In the genomic region with DNA sequence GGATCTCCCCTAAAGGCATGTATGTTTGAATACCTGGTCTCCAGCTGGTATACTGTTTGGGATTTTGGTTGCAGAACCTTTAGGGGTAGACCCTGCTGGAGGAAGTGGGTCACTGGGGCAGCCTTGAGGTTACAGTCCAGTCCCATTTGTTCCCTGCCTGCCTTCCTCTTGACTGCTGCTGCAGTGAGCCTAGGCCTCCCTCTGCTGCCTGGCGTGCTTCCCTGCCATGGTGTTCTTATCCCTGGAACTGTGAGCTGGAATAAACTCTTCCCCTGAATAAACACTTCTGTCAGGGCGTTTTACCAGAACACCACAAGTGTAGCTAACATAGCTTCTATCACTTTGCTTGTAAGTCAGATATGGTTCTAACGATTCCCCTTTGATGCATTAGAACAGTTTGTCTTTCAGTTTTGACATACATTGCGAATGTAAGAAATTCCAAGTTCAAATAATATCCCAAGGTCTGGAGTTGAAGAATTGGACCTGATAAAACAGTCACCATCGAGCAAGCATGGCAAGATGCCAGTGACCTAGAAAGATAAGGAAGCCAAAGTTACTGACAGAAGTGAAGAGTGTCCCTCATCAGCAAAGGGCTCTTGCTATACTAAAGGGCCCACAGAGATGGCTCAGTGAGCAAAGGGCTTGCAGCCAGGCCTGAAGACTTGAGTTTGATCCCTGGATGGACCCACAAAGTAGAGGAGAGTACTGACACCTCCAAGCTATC, we compare ENCODE assay signal across 17 mouse cellular contexts. TPM values are rescaled to one million over a fixed set of nuclear protein-coding genes. Genes with fewer than 3 reads are reported as not detected.
DNase-seq lines count a peak whose midpoint lies in the region; ATAC-seq lines count a peak whose summit lies in the region.
"Had no signal": no experiment of that assay in that cellular context is flagged by ENCODE, and none has a peak within 500 bp of the region (broad histone marks: within the 10 kb centered on the region; RNA-seq: fewer than 3 reads in every experiment).

No protein-coding gene starts in this region.

- 0 out of 2 replicates have a peak overlapping the region, but pooled peaks have one; percentile 4 for H3K27ac ChIP-seq in heart, embryonic 12.5 days (ENCODE audit: poor library complexity, severe bottlenecking)
- no peak overlapping the region for H3K27ac ChIP-seq in heart, embryonic 10.5 days
- H3K27ac ChIP-seq in heart, embryonic 16.5 days (ENCODE audit: low read length), result peak overlapping the region; percentile 59
- no peak overlapping the region for H3K27ac ChIP-seq in hindbrain, embryonic 10.5 days
- no peak overlapping the region for H3K27ac ChIP-seq in midbrain, embryonic 13.5 days
- H3K27ac ChIP-seq: embryonic facial prominence, embryonic 15.5 days; forebrain, embryonic 12.5 days; layer of hippocampus, adult 2 months; limb, embryonic 15.5 days; macrophage had no signal

- H3K4me1 ChIP-seq in heart, embryonic 12.5 days (replicated peaks), result peaks cover 20% of the 10 kb centered on the region
- peaks cover 26% of the 10 kb centered on the region for H3K4me1 ChIP-seq in heart, embryonic 10.5 days
- H3K4me1 ChIP-seq in heart, embryonic 16.5 days (ENCODE audit: control insufficient read depth, insufficient read depth, low read length), result peaks cover 11% of the 10 kb centered on the region; the same call in 1 of the 2 replicates
- no peaks in the 10 kb centered on the region; the same call in 1 of the 2 replicates for H3K4me1 ChIP-seq in hindbrain, embryonic 10.5 days (replicated peaks)
- H3K4me1 ChIP-seq in midbrain, embryonic 13.5 days (replicated peaks), result 0 out of 2 replicates have a peak, but pooled peaks cover 8% of the 10 kb centered on the region
- H3K4me1 ChIP-seq: embryonic facial prominence, embryonic 15.5 days; forebrain, embryonic 12.5 days; limb, embryonic 15.5 days had no signal

- H3K36me3 ChIP-seq in heart, embryonic 12.5 days, result peaks cover 6% of the 10 kb centered on the region; the same call in 1 of the 2 replicates
- peaks cover 13% of the 10 kb centered on the region for H3K36me3 ChIP-seq in heart, embryonic 10.5 days
- peaks cover 3% of the 10 kb centered on the region; the same call in 1 of the 2 replicates for H3K36me3 ChIP-seq in heart, embryonic 16.5 days (ENCODE audit: control insufficient read depth, insufficient read depth)
- H3K36me3 ChIP-seq in hindbrain, embryonic 10.5 days, result peaks cover 93% of the 10 kb centered on the region
- peaks cover 53% of the 10 kb centered on the region for H3K36me3 ChIP-seq in midbrain, embryonic 13.5 days

- H3K9ac ChIP-seq in heart, embryonic 12.5 days, result no peak overlapping the region
- H3K9ac ChIP-seq in heart, embryonic 16.5 days (ENCODE audit: low read length), result no peak overlapping the region
- no peak overlapping the region for H3K9ac ChIP-seq in midbrain, embryonic 13.5 days (replicated peaks)
- H3K9ac ChIP-seq: embryonic facial prominence, embryonic 15.5 days; forebrain, embryonic 12.5 days; limb, embryonic 15.5 days had no signal

- WGBS in heart, embryonic 12.5 days, result 36% methylated on average over 5 of the region's 5 CpGs
- WGBS in heart, embryonic 10.5 days, result 55% methylated on average over 5 of the region's 5 CpGs
- WGBS in heart, embryonic 16.5 days, result 35% methylated on average over 5 of the region's 5 CpGs
- WGBS in hindbrain, embryonic 10.5 days, result 87% methylated on average over 5 of the region's 5 CpGs
- 91% methylated on average over 5 of the region's 5 CpGs for WGBS in midbrain, embryonic 13.5 days

- ATAC-seq in heart, embryonic 12.5 days (ENCODE audit: insufficient number of reproducible peaks, low FRiP score), result no peak
- peak; percentile 55 for ATAC-seq in heart, embryonic 16.5 days (replicated peaks; ENCODE audit: extremely low read depth, insufficient read depth, low FRiP score)
- ATAC-seq in midbrain, embryonic 13.5 days, result no peak
- ATAC-seq: hindbrain, embryonic 16.5 days had no signal

- no peaks in the 10 kb centered on the region for H3K27me3 ChIP-seq in heart, embryonic 12.5 days (replicated peaks)
- no peaks in the 10 kb centered on the region for H3K27me3 ChIP-seq in heart, embryonic 10.5 days (ENCODE audit: insufficient read depth, poor library complexity, severe bottlenecking)
- no peaks in the 10 kb centered on the region for H3K27me3 ChIP-seq in heart, embryonic 16.5 days (ENCODE audit: control insufficient read depth, insufficient read depth, low read length)
- no peaks in the 10 kb centered on the region for H3K27me3 ChIP-seq in hindbrain, embryonic 10.5 days (ENCODE audit: insufficient read depth, poor library complexity, severe bottlenecking)
- no peaks in the 10 kb centered on the region for H3K27me3 ChIP-seq in midbrain, embryonic 13.5 days
- H3K27me3 ChIP-seq: embryonic facial prominence, embryonic 15.5 days; forebrain, embryonic 12.5 days; limb, embryonic 15.5 days had no signal

- H3K4me3 ChIP-seq in heart, embryonic 12.5 days, result no peak overlapping the region
- no peak overlapping the region for H3K4me3 ChIP-seq in heart, embryonic 10.5 days
- no peak overlapping the region for H3K4me3 ChIP-seq in heart, embryonic 16.5 days (ENCODE audit: low read length)
- no peak overlapping the region for H3K4me3 ChIP-seq in hindbrain, embryonic 10.5 days
- no peak overlapping the region for H3K4me3 ChIP-seq in midbrain, embryonic 13.5 days (replicated peaks)
- H3K4me3 ChIP-seq: embryonic facial prominence, embryonic 15.5 days; forebrain, embryonic 12.5 days; layer of hippocampus, adult 2 months; limb, embryonic 15.5 days had no signal

- no peaks in the 10 kb centered on the region for H3K9me3 ChIP-seq in heart, embryonic 12.5 days (replicated peaks)
- H3K9me3 ChIP-seq in heart, embryonic 10.5 days, result no peaks in the 10 kb centered on the region
- H3K9me3 ChIP-seq in heart, embryonic 16.5 days (replicated peaks; ENCODE audit: control insufficient read depth, low read length), result no peaks in the 10 kb centered on the region
- no peaks in the 10 kb centered on the region for H3K9me3 ChIP-seq in hindbrain, embryonic 10.5 days
- no peaks in the 10 kb centered on the region for H3K9me3 ChIP-seq in midbrain, embryonic 13.5 days
- H3K9me3 ChIP-seq: embryonic facial prominence, embryonic 15.5 days; forebrain, embryonic 12.5 days; limb, embryonic 15.5 days had no signal

- no peak overlapping the region for H3K4me2 ChIP-seq in heart, embryonic 12.5 days
- H3K4me2 ChIP-seq in heart, embryonic 16.5 days (ENCODE audit: low read depth, low read length), result no peak overlapping the region
- no peak overlapping the region for H3K4me2 ChIP-seq in midbrain, embryonic 13.5 days (replicated peaks)
- H3K4me2 ChIP-seq: embryonic facial prominence, embryonic 15.5 days; forebrain, embryonic 12.5 days; limb, embryonic 15.5 days had no signal

- peak; percentile 22 to 25 for DNase-seq in cerebellum, adult 18-20 months
- no peak for DNase-seq in cerebellum, adult 8-10 months
- DNase-seq in heart, embryonic 10.5 days (ENCODE audit: low spot score), result no peak
- peak; percentile 45 for DNase-seq in adipocyte (ENCODE audit: low spot score)
- DNase-seq in hindbrain, embryonic 10.5 days (ENCODE audit: low spot score), result no peak
- DNase-seq: kidney, adult 8-10 months; midbrain, embryonic 14.5 days; right cerebral cortex, adult 18-20 months had no signal

RNA-seq across cellular contexts. Expression of a gene that starts 29.4 kb away (rescaled TPM):
- 14.8 and 15.6 TPM in 2 replicates for polyA plus RNA-seq in heart, embryonic 12.5 days (2016; fragmentation: Nextera tagmentation; extraction: Ambion mirVana)
- polyA plus RNA-seq in heart, embryonic 10.5 days (2016; fragmentation: Nextera tagmentation; extraction: Ambion mirVana), result 16.9 and 20.5 TPM in 2 replicates
- polyA plus RNA-seq in heart, embryonic 16.5 days (2015; fragmentation: Nextera tagmentation; extraction: Ambion mirVana), result 19.1 and 23.7 TPM in 2 replicates
- polyA plus RNA-seq in hindbrain, embryonic 10.5 days (2016; fragmentation: Nextera tagmentation; extraction: Ambion mirVana), result 34.4 and 39.3 TPM in 2 replicates
- 20.4 and 21.7 TPM in 2 replicates for polyA plus RNA-seq in midbrain, embryonic 13.5 days (2015; fragmentation: Nextera tagmentation; extraction: Ambion mirVana)

RNA-seq across cellular contexts. Expression of a gene that starts 29.6 kb away (rescaled TPM):
- 3.4 and 3.5 TPM in 2 replicates for polyA plus RNA-seq in heart, embryonic 12.5 days (2016; fragmentation: Nextera tagmentation; extraction: Ambion mirVana)
- polyA plus RNA-seq in heart, embryonic 10.5 days (2016; fragmentation: Nextera tagmentation; extraction: Ambion mirVana), result 2.0 and 2.8 TPM in 2 replicates
- polyA plus RNA-seq in heart, embryonic 16.5 days (2015; fragmentation: Nextera tagmentation; extraction: Ambion mirVana), result 9.5 and 9.9 TPM in 2 replicates
- 0.77 and 1.8 TPM in 2 replicates for polyA plus RNA-seq in hindbrain, embryonic 10.5 days (2016; fragmentation: Nextera tagmentation; extraction: Ambion mirVana)
- 0.61 and 0.82 TPM in 2 replicates for polyA plus RNA-seq in midbrain, embryonic 13.5 days (2015; fragmentation: Nextera tagmentation; extraction: Ambion mirVana)
- polyA plus RNA-seq: macrophage had no signal

RNA-seq across cellular contexts. Expression of a gene that starts 33.0 kb away (rescaled TPM):
- 40.5 and 40.9 TPM in 2 replicates for polyA plus RNA-seq in heart, embryonic 12.5 days (2016; fragmentation: Nextera tagmentation; extraction: Ambion mirVana)
- polyA plus RNA-seq in heart, embryonic 10.5 days (2016; fragmentation: Nextera tagmentation; extraction: Ambion mirVana), result 33.8 and 35.4 TPM in 2 replicates
- polyA plus RNA-seq in heart, embryonic 16.5 days (2015; fragmentation: Nextera tagmentation; extraction: Ambion mirVana), result 34.0 and 39.0 TPM in 2 replicates
- polyA plus RNA-seq in hindbrain, embryonic 10.5 days (2016; fragmentation: Nextera tagmentation; extraction: Ambion mirVana), result 23.3 and 26.8 TPM in 2 replicates
- polyA plus RNA-seq in midbrain, embryonic 13.5 days (2015; fragmentation: Nextera tagmentation; extraction: Ambion mirVana), result 29.5 and 32.1 TPM in 2 replicates

Comparison
In these comparisons a context has a peak if more than half of its experiments do, and no peak if none do; other contexts are left out.
1. DNase-seq: peak in cerebellum, adult 18-20 months (2 of 2) and adipocyte (single experiment); none in cerebellum, adult 8-10 months (single experiment), heart, embryonic 10.5 days (single experiment) and hindbrain, embryonic 10.5 days (single experiment).
2. H3K27ac ChIP-seq: peak in heart, embryonic 12.5 days (single experiment) and heart, embryonic 16.5 days (single experiment); none in heart, embryonic 10.5 days (single experiment), hindbrain, embryonic 10.5 days (single experiment) and midbrain, embryonic 13.5 days (single experiment).